Mouse (Mus musculus) liver, embryonic 14.5 days (tissue): ENCODE measurements at regions not wholly inside any gene's neighbourhood (a gene's known extent, or its start where the extent isn't known, plus 50 kb on each side); places are given as distances from the start of the nearest gene placed in this dataset.

Source experiments
- CTCF ChIP-seq: IDR thresholded peaks from 2 replicates; pipeline ENCODE4 v1.5.1; 2016; ENCODE audit warnings: antibody characterized with exemption, low read depth, control low read depth
- EP300 ChIP-seq: IDR thresholded peaks from 2 replicates; pipeline ENCODE4 v1.6.1; 2016; ENCODE audit warnings: antibody characterized with exemption, low read depth

GRCm38 (mm10) chr17:45340851-45341250 is 92.7 kb downstream of the Cdc5l start:
- TF ChIP-seq CTCF (no peak), EP300 (no peak)
